14 mouse cellular contexts compared by ENCODE assay signal in genomic region chr2:69912801-69913200, GRCm38 (mm10).
"Had no signal": no experiment of that assay in that cellular context is flagged by ENCODE, and none has a peak within 500 bp of the region (broad histone marks: within the 10 kb centered on the region; RNA-seq: fewer than 3 reads in every experiment).

No protein-coding gene starts in this region.

- H3K27ac ChIP-seq: neural tube, embryonic 15.5 days; stomach, embryonic 15.5 days; stomach, postnatal 0 days had no signal

- H3K9me3 ChIP-seq: neural tube, embryonic 15.5 days; stomach, embryonic 15.5 days had no signal

- H3K9ac ChIP-seq: neural tube, embryonic 15.5 days; stomach, embryonic 15.5 days had no signal

- H3K27me3 ChIP-seq: neural tube, embryonic 15.5 days; stomach, embryonic 15.5 days had no signal

- H3K4me2 ChIP-seq: neural tube, embryonic 15.5 days; stomach, embryonic 15.5 days had no signal

- H3K4me1 ChIP-seq: neural tube, embryonic 15.5 days; stomach, embryonic 15.5 days had no signal

- DNase-seq: right cerebral cortex, adult 18-20 months; right cerebral cortex, postnatal 14 days; right cerebral cortex, postnatal 25 days; right cerebral cortex, postnatal 4 days; spleen, adult 18-20 months; thymus, adult 18-20 months; thymus, adult 2 months; thymus, postnatal 14 days; thymus, postnatal 25 days; thymus, postnatal 36 days; thymus, postnatal 4 days had no signal

- H3K4me3 ChIP-seq: neural tube, embryonic 15.5 days; stomach, embryonic 15.5 days had no signal
